Mouse (Mus musculus) heart, postnatal 0 days (tissue): ENCODE measurements around the gene Zfp768.

Source experiments
- CTCF ChIP-seq: IDR thresholded peaks from 2 replicates; pipeline ENCODE4 v1.5.1; 2016; ENCODE audit warnings: antibody characterized with exemption, control low read depth, low read depth
- EP300 ChIP-seq: IDR thresholded peaks from 2 replicates; pipeline ENCODE4 v1.6.1; 2016; ENCODE audit warnings: antibody characterized with exemption, low read depth

- TF ChIP-seq CTCF = no peak
- TF ChIP-seq EP300 = no peak
These were observed 7.8 kb downstream of the Zfp768 start for GRCm38 (mm10) chr7:127337636-127338035.
